Mouse (Mus musculus): ENCODE data around the gene Tmc6. TPM values are rescaled to one million over a fixed set of nuclear protein-coding genes. Genes with fewer than 3 reads are reported as not detected.
A peak's percentile ranks its signal among the peaks of the same experiment; 100 is the strongest.

Tmc6 gene
- polyA plus RNA-seq, 1 experiment from 2014 or later: 11.5 TPM

- Histone ChIP-seq H3K27me3 (replicated peaks) (peaks cover 22% of the 10 kb centered on the region), H3K36me3 (no peaks in the 10 kb centered on the region), H3K27ac (no peak overlapping the region), H3K4me3 (no peak overlapping the region), H3K9ac (no peak overlapping the region), H3K9me3 (no peaks in the 10 kb centered on the region), H3K4me1 (peaks cover 26% of the 10 kb centered on the region), H3K4me2 (replicated peaks) (no peak overlapping the region)
- ATAC-seq (ENCODE audit: low FRiP score, low read depth): no peak
- 85% methylated on average over 5 of the region's 5 CpGs for WGBS
Observed at GRCm38 (mm10) chr11:117777111-117777510, 4.9 kb downstream of the Tmc6 start.

GRCm38 (mm10) chr11:117776085-117776792 is 5.8 kb downstream of the Tmc6 start:
- H3K9ac ChIP-seq: no peak overlapping the region
- H3K27me3 ChIP-seq (replicated peaks): peaks cover 13% of the 10 kb centered on the region
- WGBS: 86% methylated on average over 14 of the region's 14 CpGs
- no peak overlapping the region for H3K4me3 ChIP-seq
- 0 out of 2 replicates have a peak, but pooled peaks cover 3% of the 10 kb centered on the region for H3K36me3 ChIP-seq
- no peak overlapping the region for H3K4me2 ChIP-seq (replicated peaks)
- no peak overlapping the region for H3K27ac ChIP-seq
- ATAC-seq (ENCODE audit: low FRiP score, low read depth): no peak
- no peaks in the 10 kb centered on the region for H3K9me3 ChIP-seq
- H3K4me1 ChIP-seq: peaks cover 23% of the 10 kb centered on the region

- Histone ChIP-seq H3K27me3 (replicated peaks) (peaks cover 7% of the 10 kb centered on the region), H3K4me3 (no peak overlapping the region), H3K9me3 (no peaks in the 10 kb centered on the region), H3K4me2 (replicated peaks) (no peak overlapping the region), H3K36me3 (0 out of 2 replicates have a peak, but pooled peaks cover 3% of the 10 kb centered on the region), H3K27ac (no peak overlapping the region), H3K4me1 (peaks cover 24% of the 10 kb centered on the region), H3K9ac (no peak overlapping the region)
- ATAC-seq (ENCODE audit: low FRiP score, low read depth): no peak
- WGBS: 95% methylated on average over 13 of the region's 13 CpGs
Observed at GRCm38 (mm10) chr11:117775540-117775939, 6.5 kb downstream of the Tmc6 start.

- Histone ChIP-seq H3K9ac (no peak overlapping the region), H3K27me3 (replicated peaks) (peaks cover 1% of the 10 kb centered on the region; the same call in 1 of the 2 replicates), H3K36me3 (0 out of 2 replicates have a peak, but pooled peaks cover 3% of the 10 kb centered on the region), H3K4me1 (peaks cover 24% of the 10 kb centered on the region), H3K4me2 (replicated peaks) (no peak overlapping the region), H3K9me3 (no peaks in the 10 kb centered on the region), H3K27ac (no peak overlapping the region), H3K4me3 (no peak overlapping the region)
- ATAC-seq (ENCODE audit: low FRiP score, low read depth): no peak
- 96% methylated on average over 10 of the region's 10 CpGs for WGBS
Observed at GRCm38 (mm10) chr11:117774925-117775324, 7.1 kb downstream of the Tmc6 start.

- Histone ChIP-seq H3K4me1 (peaks cover 19% of the 10 kb centered on the region), H3K36me3 (0 out of 2 replicates have a peak, but pooled peaks cover 3% of the 10 kb centered on the region), H3K9ac (no peak overlapping the region), H3K4me2 (replicated peaks) (no peak overlapping the region), H3K27me3 (replicated peaks) (no peaks in the 10 kb centered on the region), H3K4me3 (no peak overlapping the region), H3K9me3 (no peaks in the 10 kb centered on the region), H3K27ac (no peak overlapping the region)
- ATAC-seq (ENCODE audit: low FRiP score, low read depth): no peak
- WGBS: 96% methylated on average over 7 of the region's 7 CpGs
Observed at GRCm38 (mm10) chr11:117772352-117772751, 9.6 kb downstream of the Tmc6 start.

GRCm38 (mm10) chr11:117770407-117770806 is 11.6 kb downstream of the Tmc6 start:
- peak overlapping the region; percentile 22; the same call in 1 of the 2 replicates for H3K27ac ChIP-seq
- H3K4me1 ChIP-seq: peaks cover 19% of the 10 kb centered on the region
- no peaks in the 10 kb centered on the region for H3K27me3 ChIP-seq (replicated peaks)
- no peaks in the 10 kb centered on the region for H3K9me3 ChIP-seq
- 83% methylated on average over 10 of the region's 10 CpGs for WGBS
- no peak overlapping the region for H3K4me3 ChIP-seq
- H3K4me2 ChIP-seq (replicated peaks): no peak overlapping the region
- peak; percentile 54; the same call in 1 of the 2 replicates for ATAC-seq (ENCODE audit: low FRiP score, low read depth)
- peaks cover 17% of the 10 kb centered on the region for H3K36me3 ChIP-seq
- H3K9ac ChIP-seq: no peak overlapping the region

GRCm38 (mm10) chr11:117769683-117770047 is 12.3 kb downstream of the Tmc6 start:
- no peak overlapping the region for H3K4me3 ChIP-seq
- H3K4me1 ChIP-seq: peaks cover 19% of the 10 kb centered on the region
- no peaks in the 10 kb centered on the region for H3K9me3 ChIP-seq
- no peak overlapping the region for H3K4me2 ChIP-seq (replicated peaks)
- no peak overlapping the region; the same call in 1 of the 2 replicates for H3K27ac ChIP-seq
- H3K27me3 ChIP-seq (replicated peaks): no peaks in the 10 kb centered on the region
- peaks cover 24% of the 10 kb centered on the region for H3K36me3 ChIP-seq
- 68% methylated on average over 7 of the region's 7 CpGs for WGBS
- no peak overlapping the region for H3K9ac ChIP-seq
- ATAC-seq (ENCODE audit: low FRiP score, low read depth): peak; percentile 54

- no peak overlapping the region for H3K9ac ChIP-seq
- H3K4me3 ChIP-seq: no peak overlapping the region
- ATAC-seq (ENCODE audit: low FRiP score, low read depth): no peak
- H3K27ac ChIP-seq: no peak overlapping the region; the same call in 1 of the 2 replicates
- H3K4me2 ChIP-seq (replicated peaks): no peak overlapping the region
- WGBS: 82% methylated on average over 20 of the region's 20 CpGs
- no peaks in the 10 kb centered on the region for H3K27me3 ChIP-seq (replicated peaks)
- no peaks in the 10 kb centered on the region for H3K9me3 ChIP-seq
- H3K4me1 ChIP-seq: peaks cover 19% of the 10 kb centered on the region
- peaks cover 31% of the 10 kb centered on the region for H3K36me3 ChIP-seq
Observed at GRCm38 (mm10) chr11:117768725-117769682, 13.0 kb downstream of the Tmc6 start.

GRCm38 (mm10) chr11:117766275-117766674 is 15.7 kb downstream of the Tmc6 start:
- no peak for ATAC-seq (ENCODE audit: low FRiP score, low read depth)
- no peak overlapping the region for H3K4me2 ChIP-seq (replicated peaks)
- H3K27ac ChIP-seq: no peak overlapping the region
- no peaks in the 10 kb centered on the region for H3K9me3 ChIP-seq
- 88% methylated on average over 3 of the region's 3 CpGs for WGBS
- H3K4me3 ChIP-seq: no peak overlapping the region
- peaks cover 46% of the 10 kb centered on the region for H3K36me3 ChIP-seq
- peaks cover 19% of the 10 kb centered on the region for H3K4me1 ChIP-seq
- no peak overlapping the region for H3K9ac ChIP-seq
- H3K27me3 ChIP-seq (replicated peaks): no peaks in the 10 kb centered on the region

- H3K27ac ChIP-seq: no peak overlapping the region
- no peak for ATAC-seq (ENCODE audit: low FRiP score, low read depth)
- 95% methylated on average over 5 of the region's 5 CpGs for WGBS
Observed at GRCm38 (mm10) chr11:117765361-117765760, 16.6 kb downstream of the Tmc6 start.

GRCm38 (mm10) chr11:117764319-117764718 is 17.7 kb downstream of the Tmc6 start:
- Histone ChIP-seq H3K27ac (no peak overlapping the region), H3K9me3 (no peaks in the 10 kb centered on the region), H3K4me3 (no peak overlapping the region), H3K4me1 (peaks cover 7% of the 10 kb centered on the region), H3K4me2 (replicated peaks) (no peak overlapping the region), H3K9ac (no peak overlapping the region), H3K27me3 (replicated peaks) (no peaks in the 10 kb centered on the region), H3K36me3 (peaks cover 65% of the 10 kb centered on the region)
- WGBS: 93% methylated on average over 9 of the region's 9 CpGs
- no peak for ATAC-seq (ENCODE audit: low FRiP score, low read depth)

More at GRCm38 (mm10) chr11:117765361-117765760, 16.6 kb downstream of the Tmc6 start:
- Histone ChIP-seq H3K4me3 (no peak overlapping the region), H3K9me3 (no peaks in the 10 kb centered on the region), H3K9ac (no peak overlapping the region), H3K27me3 (replicated peaks) (no peaks in the 10 kb centered on the region), H3K4me1 (peaks cover 15% of the 10 kb centered on the region), H3K36me3 (peaks cover 55% of the 10 kb centered on the region), H3K4me2 (replicated peaks) (no peak overlapping the region)

- WGBS: 92% methylated on average over 12 of the region's 12 CpGs
- no peak overlapping the region for H3K4me3 ChIP-seq
- H3K36me3 ChIP-seq: peaks cover 86% of the 10 kb centered on the region
- ATAC-seq (ENCODE audit: low FRiP score, low read depth): no peak
- no peak overlapping the region for H3K27ac ChIP-seq
- no peaks in the 10 kb centered on the region for H3K9me3 ChIP-seq
- no peak overlapping the region for H3K9ac ChIP-seq
- H3K4me2 ChIP-seq (replicated peaks): no peak overlapping the region
- H3K27me3 ChIP-seq (replicated peaks): no peaks in the 10 kb centered on the region
- H3K4me1 ChIP-seq: no peaks in the 10 kb centered on the region
Observed at GRCm38 (mm10) chr11:117762246-117762645, 19.8 kb downstream of the Tmc6 start.

Measured in neural tube, embryonic 12.5 days (tissue).